Mouse (Mus musculus) hindbrain, embryonic 11.5 days (tissue): Measurements from ENCODE around the gene Gm12216. TPM values are rescaled to one million over a fixed set of nuclear protein-coding genes. Genes with fewer than 3 reads are reported as not detected.

ENCODE experiments used
- ATAC-seq: fragments of 200-750 bp; cut with Nextera tagmentation; 2 replicates; pipeline ENCODE4 v1.8.0; 2017; ENCODE audit warnings: mild to moderate bottlenecking, moderate TSS enrichment, moderate library complexity; ENCODE audit not compliant: low FRiP score
- DNase-seq: peaks from one replicate; pipeline ENCODE4 v3.0.0-alpha.2; 2015; ENCODE audit warnings: low spot score
- H3K27ac ChIP-seq: fragments of 300-500 bp; sonication (generic); 2 replicates; pipeline ENCODE4 v1.5.1; 2014; ENCODE audit warnings: mild to moderate bottlenecking, low read depth, low read length
- H3K27me3 ChIP-seq: fragments of 300-500 bp; sonication (generic); 2 replicates; pipeline ENCODE4 v1.6.1; 2014; ENCODE audit warnings: mild to moderate bottlenecking, low read length, moderate library complexity, mixed read lengths; ENCODE audit not compliant: control insufficient read depth, insufficient read depth
- H3K36me3 ChIP-seq: fragments of 300-500 bp; sonication (generic); 2 replicates; pipeline ENCODE4 v1.6.1; 2014; ENCODE audit warnings: mild to moderate bottlenecking, low read length, moderate library complexity, mixed read lengths; ENCODE audit not compliant: control insufficient read depth, insufficient read depth
- H3K4me1 ChIP-seq: fragments of 300-500 bp; sonication (generic); replicated peaks from 2 replicates; pipeline ENCODE4 v1.6.1; 2014; ENCODE audit warnings: low read length, mixed read lengths; ENCODE audit not compliant: control insufficient read depth, insufficient read depth
- H3K4me2 ChIP-seq: fragments of 300-500 bp; sonication (generic); replicated peaks from 2 replicates; pipeline ENCODE4 v1.6.1; 2014; ENCODE audit warnings: mild to moderate bottlenecking, low read depth, low read length
- H3K4me3 ChIP-seq: fragments of 300-500 bp; sonication (generic); 2 replicates; pipeline ENCODE4 v1.5.1; 2014; ENCODE audit warnings: low read depth, low read length
- H3K9ac ChIP-seq: fragments of 300-500 bp; sonication (generic); 2 replicates; pipeline ENCODE4 v1.6.1; 2014; ENCODE audit warnings: low read depth, low read length
- H3K9me3 ChIP-seq: fragments of 300-500 bp; sonication (generic); 2 replicates; pipeline ENCODE4 v1.6.1; 2016; ENCODE audit warnings: low read length; ENCODE audit not compliant: control insufficient read depth
- WGBS: fragments of 180-500 bp; shearing (Covaris S2); extraction: QIAGEN DNeasy Blood & Tissue Kit; methylation state at CpG from one replicate; pipeline ENCODE4 v1.1.7; 2014; 5-methylcytosine and 5-hydroxymethylcytosine counted together
- polyA plus RNA-seq: library from polyadenylated mRNA; unstranded; fragments of >200 nt; fragmentation: Nextera tagmentation; extraction: Ambion mirVana; gene quantifications from 2 replicates; pipeline ENCODE4 v1.2.1, GENCODE M21; 2014

Gene Gm12216
- polyA plus RNA-seq, 1 experiment from 2014 or later: not detected

DNA sequence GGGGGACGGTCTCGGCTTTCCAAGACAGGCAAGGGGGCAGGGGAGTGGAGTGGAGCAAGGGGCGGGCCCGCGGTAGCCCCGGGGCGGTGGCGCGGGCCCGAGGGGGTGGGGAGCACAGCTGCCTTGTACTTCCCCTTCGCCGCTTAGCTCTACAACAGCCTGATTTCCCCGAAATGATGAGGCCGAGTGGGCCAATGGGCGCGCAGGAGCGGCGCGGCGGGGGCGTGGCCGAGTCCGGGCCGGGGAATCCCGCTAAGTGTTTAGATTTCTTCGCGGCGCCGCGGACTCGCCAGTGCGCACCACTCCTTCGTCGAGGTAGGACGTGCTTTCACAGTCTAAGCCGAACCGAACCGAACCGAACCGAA lies 89.3 kb downstream of the Gm12216 start, which contains the start of gene Irf1:
TSS of gene Irf1 (plus strand) at position 255 of the 365 bp plus-strand sequence.
- Histone ChIP-seq H3K27me3 (peaks cover 13% of the 10 kb centered on the region), H3K4me1 (no peaks in the 10 kb centered on the region; the same call in 1 of the 2 replicates), H3K36me3 (no peaks in the 10 kb centered on the region), H3K4me2 (peak within 1 kb of the TSS; percentile 75), H3K4me3 (peak within 1 kb of the TSS; percentile 49), H3K9ac (peak within 1 kb of the TSS; percentile 55; the same call in 1 of the 2 replicates), H3K27ac (no peak within 1 kb of the TSS), H3K9me3 (no peaks in the 10 kb centered on the region)
- WGBS: under 1% methylated on average over 34 of the region's 40 CpGs
- peak; percentile 86 for DNase-seq
- peak; percentile 92 for ATAC-seq

- 57% methylated on average over 12 of the region's 12 CpGs for WGBS
- peak overlapping the region; percentile 49; the same call in 1 of the 2 replicates for H3K4me3 ChIP-seq
- H3K4me1 ChIP-seq: no peaks in the 10 kb centered on the region; the same call in 1 of the 2 replicates
- peaks cover 13% of the 10 kb centered on the region for H3K27me3 ChIP-seq
- H3K27ac ChIP-seq: no peak overlapping the region
- no peak overlapping the region for H3K9ac ChIP-seq
- DNase-seq (no peak), ATAC-seq (no peak)
- peak overlapping the region; percentile 75 for H3K4me2 ChIP-seq
- H3K36me3 ChIP-seq: no peaks in the 10 kb centered on the region
- H3K9me3 ChIP-seq: no peaks in the 10 kb centered on the region
Measured at GRCm38 (mm10) chr11:53769185-53769576, 89.9 kb downstream of the Gm12216 start.

- peaks cover 15% of the 10 kb centered on the region for H3K27me3 ChIP-seq
- H3K4me3 ChIP-seq: no peak overlapping the region
- no peaks in the 10 kb centered on the region for H3K9me3 ChIP-seq
- no peaks in the 10 kb centered on the region for H3K36me3 ChIP-seq
- H3K9ac ChIP-seq: no peak overlapping the region
- no peak overlapping the region for H3K4me2 ChIP-seq
- no peak for ATAC-seq
- WGBS: 78% methylated on average over 13 of the region's 13 CpGs
- H3K4me1 ChIP-seq: peaks cover 4% of the 10 kb centered on the region
- H3K27ac ChIP-seq: no peak overlapping the region
- DNase-seq: no peak
Measured at GRCm38 (mm10) chr11:53768422-53769184, 90.5 kb downstream of the Gm12216 start.

GRCm38 (mm10) chr11:53764581-53764980 lies 94.5 kb downstream of the Gm12216 start:
- ATAC-seq (no peak), DNase-seq (no peak)
- WGBS: 46% methylated on average over 5 of the region's 5 CpGs
- Histone ChIP-seq H3K9ac (no peak overlapping the region), H3K4me1 (peaks cover 13% of the 10 kb centered on the region), H3K27me3 (peaks cover 32% of the 10 kb centered on the region), H3K4me3 (no peak overlapping the region), H3K9me3 (no peaks in the 10 kb centered on the region), H3K4me2 (no peak overlapping the region), H3K27ac (no peak overlapping the region), H3K36me3 (no peaks in the 10 kb centered on the region)

- no peaks in the 10 kb centered on the region for H3K36me3 ChIP-seq
- DNase-seq: peak; percentile 79
- peak overlapping the region; percentile 58 for H3K9ac ChIP-seq
- WGBS: 3% methylated on average over 31 of the region's 33 CpGs
- peaks cover 13% of the 10 kb centered on the region for H3K4me1 ChIP-seq
- H3K27me3 ChIP-seq: peaks cover 26% of the 10 kb centered on the region
- no peaks in the 10 kb centered on the region for H3K9me3 ChIP-seq
- H3K4me3 ChIP-seq: peak overlapping the region; percentile 25
- H3K4me2 ChIP-seq: peak overlapping the region; percentile 59
- H3K27ac ChIP-seq: no peak overlapping the region
- peak; percentile 67 for ATAC-seq
Measured at GRCm38 (mm10) chr11:53763496-53764140, 95.4 kb downstream of the Gm12216 start.

- H3K4me2 ChIP-seq: peak overlapping the region; percentile 59
- peaks cover 25% of the 10 kb centered on the region for H3K27me3 ChIP-seq
- H3K36me3 ChIP-seq: no peaks in the 10 kb centered on the region
- H3K9ac ChIP-seq: 0 out of 2 replicates have a peak overlapping the region, but pooled peaks have one; percentile 11
- no peak overlapping the region for H3K27ac ChIP-seq
- H3K4me1 ChIP-seq: peaks cover 13% of the 10 kb centered on the region
- ATAC-seq (peak; percentile 10; the same call in 1 of the 2 replicates), DNase-seq (peak; percentile 36)
- peak overlapping the region; percentile 25; the same call in 1 of the 2 replicates for H3K4me3 ChIP-seq
- 10% methylated on average over 23 of the region's 23 CpGs for WGBS
- H3K9me3 ChIP-seq: no peaks in the 10 kb centered on the region
Measured at GRCm38 (mm10) chr11:53762827-53763495, 96.1 kb downstream of the Gm12216 start.

- WGBS: 63% methylated on average over 2 of the region's 2 CpGs
- ATAC-seq: no peak
- no peak overlapping the region for H3K4me3 ChIP-seq
- peaks cover 13% of the 10 kb centered on the region for H3K4me1 ChIP-seq
- no peaks in the 10 kb centered on the region for H3K9me3 ChIP-seq
- peaks cover 25% of the 10 kb centered on the region for H3K27me3 ChIP-seq
- H3K4me2 ChIP-seq: peak overlapping the region; percentile 59
- no peak overlapping the region for H3K9ac ChIP-seq
- DNase-seq: no peak
- H3K36me3 ChIP-seq: no peaks in the 10 kb centered on the region
- H3K27ac ChIP-seq: no peak overlapping the region
Measured at GRCm38 (mm10) chr11:53762426-53762825, 96.6 kb downstream of the Gm12216 start.

DNA sequence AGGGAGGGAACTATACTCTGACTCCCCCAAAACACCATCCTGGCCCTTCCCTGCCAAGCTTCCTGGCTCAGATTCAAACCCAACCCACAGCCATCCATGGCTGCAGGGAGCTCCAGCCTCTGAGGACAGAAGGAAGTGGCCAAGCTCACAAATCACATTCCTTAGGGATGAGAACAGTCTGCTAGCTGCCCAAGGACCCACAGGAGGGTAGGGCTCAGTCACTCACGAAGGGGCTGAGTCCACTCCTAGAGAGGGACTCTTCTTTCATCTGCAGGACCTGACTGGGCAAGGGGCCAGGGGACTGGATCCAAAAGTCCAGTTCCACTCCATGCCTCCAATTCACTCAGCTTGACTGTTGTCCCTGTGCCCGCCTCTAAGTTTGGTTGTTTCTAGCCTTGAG lies 97.2 kb downstream of the Gm12216 start:
- Histone ChIP-seq H3K4me3 (no peak overlapping the region), H3K27me3 (peaks cover 21% of the 10 kb centered on the region), H3K36me3 (no peaks in the 10 kb centered on the region), H3K9me3 (no peaks in the 10 kb centered on the region), H3K4me2 (no peak overlapping the region), H3K27ac (no peak overlapping the region), H3K9ac (no peak overlapping the region), H3K4me1 (peaks cover 13% of the 10 kb centered on the region)
- WGBS: 72% methylated on average over 2 of the region's 2 CpGs
- no peak for ATAC-seq
- DNase-seq: no peak
